Mouse (Mus musculus): ENCODE results near the gene Hrh1.

Hrh1 gene

DNA sequence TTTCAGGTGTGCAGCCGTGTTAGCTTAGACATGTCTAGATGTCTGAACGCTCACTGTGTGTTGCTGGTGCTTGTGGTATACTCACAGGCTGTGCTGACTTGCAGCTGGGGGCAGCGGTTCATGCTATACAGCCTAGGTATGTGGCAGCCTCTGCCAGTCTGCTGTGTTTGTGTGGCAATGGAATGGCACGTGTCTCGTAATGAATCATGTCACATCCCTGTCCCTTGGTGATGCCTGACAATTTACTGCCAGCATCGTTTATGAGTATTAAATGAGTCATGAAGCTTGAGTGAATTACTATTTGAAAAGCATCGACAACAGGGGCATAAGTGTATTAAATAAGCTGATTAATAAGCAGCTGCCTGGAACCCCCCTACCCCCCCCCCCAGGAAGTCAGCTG lies 9.3 kb downstream of the Hrh1 start:
- no peak for DNase-seq

DNA sequence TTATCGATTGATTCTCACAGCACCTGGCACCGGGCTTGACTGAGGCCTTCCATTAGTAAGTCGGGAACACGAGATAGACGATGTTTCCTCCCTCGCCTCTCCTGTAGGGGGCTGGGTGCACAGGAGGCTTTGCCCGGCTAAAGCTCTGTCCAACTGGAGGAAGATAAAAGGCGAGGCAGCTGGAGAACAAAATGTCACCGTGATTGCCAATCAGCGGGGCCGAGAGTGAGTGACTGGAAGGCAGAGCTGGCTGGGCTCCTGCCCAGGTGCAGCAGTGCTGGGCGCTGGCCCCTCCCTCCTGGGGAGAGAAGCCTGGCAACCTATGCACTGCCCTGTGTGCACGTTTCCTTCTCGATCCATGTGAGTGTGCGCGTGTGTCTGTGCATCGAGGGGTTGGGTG lies 10.5 kb downstream of the Hrh1 start:
- DNase-seq = no peak

DNA sequence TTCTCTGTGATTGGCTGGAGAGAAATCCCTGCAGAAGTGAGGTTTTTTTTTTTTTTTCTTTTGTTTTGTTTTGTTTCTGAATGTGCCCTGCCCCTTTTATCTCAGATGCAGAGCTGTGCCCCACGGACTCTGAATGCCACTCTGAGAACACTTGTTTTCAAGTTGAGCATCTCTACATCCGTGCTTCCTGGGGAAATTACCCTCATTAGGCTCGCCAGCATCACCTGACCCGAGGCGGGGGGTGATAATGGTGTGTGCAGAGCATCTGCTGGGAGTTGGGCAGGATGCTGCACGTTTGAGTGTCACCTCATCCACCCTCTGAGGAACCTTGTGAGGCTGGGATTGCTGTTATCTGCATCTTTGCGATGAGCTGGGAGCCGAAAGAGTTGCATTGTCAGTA lies 14.2 kb downstream of the Hrh1 start:
- DNase-seq = no peak

DNA sequence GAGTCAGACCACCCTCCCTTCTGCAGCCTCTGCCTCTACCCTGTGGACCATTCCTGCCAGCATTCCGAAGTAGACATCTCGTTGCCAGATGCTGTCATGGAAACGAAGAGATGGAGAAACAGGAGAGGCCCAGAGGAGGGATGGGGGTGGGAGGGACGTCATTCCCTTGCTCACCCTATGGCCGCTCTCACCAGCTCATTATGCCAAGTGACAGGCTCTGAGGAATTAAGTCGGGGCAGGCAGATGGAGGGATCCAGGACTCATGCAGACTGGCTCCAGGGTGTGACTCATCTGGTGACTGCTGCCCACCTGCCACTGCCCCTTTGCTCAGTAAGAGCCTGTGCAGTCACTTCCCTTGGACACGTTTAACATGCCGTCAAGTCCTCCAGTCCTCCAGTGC lies 16.8 kb downstream of the Hrh1 start:
- no peak for DNase-seq

DNA sequence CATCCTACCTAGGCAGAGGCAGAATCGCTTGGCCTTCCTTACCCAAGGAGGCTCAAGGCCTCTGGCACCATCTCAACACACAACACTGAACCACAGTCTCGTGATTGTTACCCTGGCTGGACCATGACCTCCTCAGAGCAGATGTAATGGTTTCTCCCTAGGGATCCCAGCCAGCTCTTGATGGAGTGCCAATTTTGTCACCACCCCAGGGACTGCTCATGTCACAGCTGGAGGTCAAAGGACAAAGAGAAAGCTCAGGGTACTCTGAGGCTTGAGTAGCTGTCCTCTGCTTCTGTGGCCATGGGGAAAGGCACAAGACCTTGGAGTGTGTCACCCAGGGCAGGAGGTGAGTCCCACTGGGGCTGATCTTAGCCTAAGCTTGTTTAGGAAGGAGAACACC lies 20.3 kb downstream of the Hrh1 start:
- no peak for DNase-seq

DNA sequence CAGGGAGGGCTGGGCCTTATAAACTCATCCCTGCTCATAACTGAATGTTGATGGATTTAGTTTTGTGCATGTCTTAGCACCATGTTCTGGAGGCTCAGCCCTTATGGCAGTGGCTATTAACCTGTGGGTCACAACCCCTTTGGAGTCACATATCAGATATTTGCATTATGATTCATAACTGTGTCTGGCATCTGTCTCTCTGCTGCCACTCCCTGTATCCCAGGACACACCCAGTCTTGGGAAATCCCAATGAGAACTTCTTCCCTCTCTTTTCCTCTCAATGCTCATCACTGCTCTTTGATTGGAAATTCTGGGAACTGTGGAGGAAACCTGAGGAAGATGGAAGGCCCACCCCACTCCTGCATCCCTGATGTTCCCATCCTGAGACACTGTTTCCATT lies 23.3 kb downstream of the Hrh1 start:
- no peak for DNase-seq

DNA sequence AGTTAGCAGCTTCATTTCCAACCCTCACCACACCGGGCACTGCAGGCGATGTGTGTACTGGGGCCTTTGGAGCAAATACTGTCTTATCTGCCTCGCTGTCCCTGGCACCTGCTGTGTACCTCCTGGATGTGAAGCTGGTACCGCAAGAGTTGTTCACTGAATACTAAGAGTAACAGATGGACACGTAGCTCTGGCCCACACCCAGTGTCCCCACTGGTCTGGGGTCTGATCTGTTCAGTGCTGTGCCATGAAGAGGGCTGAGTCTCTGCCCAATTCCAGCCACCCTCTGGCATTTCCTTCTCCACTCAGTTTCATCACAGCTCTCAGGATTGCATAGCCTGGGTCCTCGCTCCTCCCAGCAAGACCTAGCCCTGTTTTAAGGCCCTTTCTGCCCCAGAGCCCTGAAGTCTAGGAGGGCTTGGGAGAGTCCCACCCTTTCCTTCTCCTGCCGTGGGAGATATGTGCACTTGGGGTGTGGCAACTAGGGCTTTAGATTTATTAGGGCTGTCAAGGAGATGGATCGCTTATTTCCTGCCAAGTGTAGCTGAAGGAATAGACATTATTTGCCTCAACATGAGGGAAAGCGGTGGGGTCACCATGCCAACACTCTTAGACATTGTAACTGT lies 25.4 kb downstream of the Hrh1 start:
- no peak for DNase-seq

DNA sequence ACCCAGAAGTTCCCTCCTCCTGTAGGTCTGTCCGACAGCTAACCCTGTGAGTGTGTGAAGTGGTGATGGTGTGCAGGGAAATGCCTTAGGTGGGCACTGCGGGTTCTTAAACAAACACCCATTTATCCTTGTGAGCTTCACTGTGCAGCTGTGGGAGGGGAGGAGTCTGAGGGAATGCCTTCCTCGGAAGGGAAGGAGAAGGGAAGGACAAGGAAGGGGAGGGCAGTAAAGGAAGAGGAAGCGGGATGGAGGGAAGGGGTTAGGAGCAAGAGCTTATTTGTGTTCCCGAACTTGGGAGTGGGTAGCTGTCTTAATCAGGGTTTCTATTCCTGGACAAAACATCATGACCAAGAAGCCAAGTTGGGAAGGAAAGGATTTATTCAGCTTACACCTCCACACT lies 27.6 kb downstream of the Hrh1 start:
- DNase-seq = no peak

DNA sequence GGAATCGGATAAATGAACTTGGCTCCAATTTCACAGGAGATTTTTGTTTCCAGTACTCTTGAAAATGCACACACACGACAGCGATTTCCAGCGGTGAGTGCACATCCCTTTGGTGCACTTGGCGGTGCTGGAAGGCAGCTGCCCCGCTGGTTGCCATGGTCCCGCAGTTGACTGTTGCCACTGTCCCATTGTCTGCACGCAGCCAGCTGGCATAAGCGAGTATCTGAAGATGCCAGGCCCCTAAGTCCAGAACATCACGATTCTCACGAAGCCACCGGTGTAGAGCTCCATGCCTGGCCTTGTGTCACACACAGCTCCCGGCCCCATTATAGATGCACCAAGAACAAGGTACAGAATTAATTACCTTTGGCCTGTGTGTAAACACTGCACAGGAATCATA lies 29.9 kb downstream of the Hrh1 start:
- no peak for DNase-seq

DNA sequence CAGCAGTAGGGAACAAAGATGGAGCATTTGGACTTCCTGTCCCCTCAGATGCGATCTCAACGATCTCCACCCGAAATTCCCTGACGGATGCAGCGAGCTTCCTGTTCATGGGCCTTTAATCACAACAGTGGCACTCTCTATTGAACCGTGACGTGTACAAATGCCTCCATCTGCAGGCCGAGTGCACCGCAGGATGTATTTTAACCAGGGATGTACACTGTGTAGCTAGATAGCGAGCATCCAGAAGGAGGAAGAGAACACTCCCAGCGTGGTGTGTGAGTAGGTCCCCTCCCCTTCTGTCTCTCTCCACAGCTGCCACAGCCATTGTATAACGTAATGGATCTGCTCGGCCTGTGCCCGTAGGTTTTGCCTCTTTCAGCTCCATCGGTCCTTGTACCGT lies 31.1 kb downstream of the Hrh1 start:
- no peak for DNase-seq

DNA sequence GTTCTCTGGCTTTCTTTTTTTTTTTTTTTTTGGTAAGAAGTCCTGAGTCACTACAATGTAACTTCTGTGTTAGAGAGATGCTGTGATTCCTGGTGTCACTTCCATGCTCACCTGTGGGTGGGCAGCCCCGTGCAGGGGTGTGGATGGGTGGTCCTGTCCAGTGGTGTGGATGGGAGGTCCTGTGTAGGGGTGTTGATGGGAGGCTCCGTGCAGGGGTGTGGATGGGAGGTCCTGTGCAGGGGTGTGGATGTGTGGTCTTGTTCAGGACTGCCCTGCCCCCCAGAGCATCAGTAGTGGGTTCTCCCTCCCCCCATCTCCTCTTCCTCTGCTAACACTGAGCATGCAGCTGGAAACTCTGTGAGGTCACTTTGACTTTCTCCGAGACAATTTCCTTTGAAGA lies 34.9 kb downstream of the Hrh1 start:
- DNase-seq = no peak

DNA sequence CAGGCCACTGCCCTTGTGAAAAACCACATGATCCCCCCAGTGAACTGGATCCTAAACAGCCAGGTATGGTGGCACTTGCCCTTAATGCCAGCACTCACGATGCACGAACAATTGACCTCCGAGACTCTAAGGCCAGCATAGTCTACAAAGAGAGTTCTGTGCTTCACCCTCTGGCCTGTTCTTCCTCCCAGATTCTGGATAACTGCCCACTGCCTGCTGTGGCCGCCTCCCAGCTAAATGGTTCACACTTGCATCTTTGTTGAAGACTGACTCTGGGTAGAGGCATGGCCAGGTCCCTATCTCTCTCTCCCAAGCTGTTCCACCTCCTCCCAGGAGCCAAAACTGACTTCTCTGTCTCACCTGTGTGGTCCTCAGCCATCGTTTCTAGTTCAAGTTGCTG lies 36.8 kb downstream of the Hrh1 start:
- DNase-seq = no peak

DNA sequence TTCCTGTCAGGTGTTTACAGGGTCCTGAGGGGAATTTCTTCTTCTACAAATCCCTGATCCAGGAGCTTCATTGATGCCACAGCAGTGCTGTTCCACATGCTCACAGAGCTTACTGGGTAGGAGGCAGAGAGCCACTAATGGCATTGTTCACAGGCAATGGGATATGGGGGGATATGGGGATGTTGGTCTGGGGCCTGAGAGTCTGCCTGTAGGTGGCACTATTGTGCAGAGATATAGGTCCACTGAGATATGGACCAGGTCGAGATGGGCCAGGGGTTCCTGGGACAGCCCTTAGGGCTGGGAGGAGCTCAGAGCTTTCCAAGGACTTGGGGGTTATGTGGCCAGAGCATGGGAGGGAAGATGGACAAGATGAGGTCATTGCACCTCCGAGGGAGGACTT lies 42.6 kb downstream of the Hrh1 start:
- no peak for DNase-seq

DNA sequence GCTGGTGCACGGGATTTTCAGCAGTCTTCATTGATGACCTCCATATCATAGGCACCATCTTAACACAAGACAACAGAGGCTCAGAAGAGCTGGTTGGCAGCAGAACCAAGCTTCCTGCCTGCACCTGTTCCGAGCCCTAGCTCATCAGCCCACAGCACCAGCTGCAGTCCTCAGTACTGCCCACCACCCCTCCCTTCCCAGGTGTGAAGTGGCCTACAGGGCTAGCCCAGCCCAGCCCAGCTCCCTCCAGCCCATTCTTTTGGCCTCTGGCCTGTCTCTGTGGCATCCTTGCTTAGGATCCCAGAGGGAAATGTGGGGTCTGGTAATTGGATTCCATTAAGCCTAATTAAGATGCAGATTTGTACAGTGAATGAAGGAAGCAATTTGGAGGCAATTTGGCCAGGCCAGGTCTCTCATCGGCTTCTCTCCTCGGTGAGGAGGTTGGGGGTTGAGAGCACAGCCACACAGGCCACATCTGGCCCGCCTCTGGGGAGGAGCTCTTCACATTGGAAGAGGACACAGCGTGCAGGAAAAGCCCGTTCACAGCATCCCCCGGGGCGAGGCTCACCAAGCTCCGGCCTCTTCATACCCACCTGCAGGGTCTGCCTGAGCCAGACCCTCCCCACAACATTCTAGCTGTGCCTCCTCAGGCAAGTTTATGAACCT lies 43.2 kb downstream of the Hrh1 start:
- no peak for DNase-seq

DNA sequence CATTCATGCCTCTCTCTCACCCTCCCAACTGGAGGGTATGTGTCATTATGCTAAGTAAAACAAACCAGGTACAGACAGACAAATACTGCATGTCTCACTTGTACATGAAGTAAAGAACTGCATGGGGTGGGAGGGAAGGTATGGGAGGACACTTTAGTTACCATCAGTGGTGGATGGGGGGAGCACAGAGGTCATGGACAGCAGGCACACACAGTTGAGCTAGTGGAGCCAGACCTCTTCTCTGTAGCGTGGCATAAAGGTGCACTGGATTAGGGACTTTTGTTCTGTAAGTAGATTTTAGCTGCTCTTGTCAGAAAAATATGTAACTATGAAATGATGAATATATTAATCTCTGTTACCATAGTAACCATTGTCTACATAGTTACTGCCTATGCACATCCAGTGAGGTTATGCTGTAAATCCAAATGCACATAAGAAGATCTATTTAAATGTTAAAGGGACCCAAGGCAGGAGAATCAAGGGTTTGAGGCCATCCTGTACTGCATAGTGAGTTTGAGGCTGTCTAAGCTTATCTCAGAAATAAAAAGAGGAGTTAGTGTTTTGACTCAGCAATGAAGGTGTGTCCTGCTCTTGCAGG lies 46.6 kb downstream of the Hrh1 start:
- no peak for DNase-seq

DNA sequence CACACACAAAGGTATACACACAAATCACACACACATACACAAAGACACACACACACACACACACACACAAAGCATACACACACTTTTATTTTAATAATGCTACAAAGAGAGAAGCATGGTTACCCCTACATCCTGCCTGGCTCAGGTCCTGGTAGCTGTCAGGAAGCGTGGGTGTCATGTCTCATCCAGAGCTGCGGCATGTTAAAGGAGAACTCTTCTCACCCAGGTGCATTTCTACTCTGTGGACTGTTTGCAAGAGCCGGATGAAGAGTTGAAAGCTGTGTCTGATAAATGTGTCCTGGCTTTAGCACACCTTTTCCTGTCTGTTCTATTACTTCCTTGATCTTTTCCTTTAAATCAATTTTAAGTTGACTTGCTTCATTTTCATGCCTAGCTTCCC lies 47.2 kb downstream of the Hrh1 start:
- DNase-seq = no peak

DNA sequence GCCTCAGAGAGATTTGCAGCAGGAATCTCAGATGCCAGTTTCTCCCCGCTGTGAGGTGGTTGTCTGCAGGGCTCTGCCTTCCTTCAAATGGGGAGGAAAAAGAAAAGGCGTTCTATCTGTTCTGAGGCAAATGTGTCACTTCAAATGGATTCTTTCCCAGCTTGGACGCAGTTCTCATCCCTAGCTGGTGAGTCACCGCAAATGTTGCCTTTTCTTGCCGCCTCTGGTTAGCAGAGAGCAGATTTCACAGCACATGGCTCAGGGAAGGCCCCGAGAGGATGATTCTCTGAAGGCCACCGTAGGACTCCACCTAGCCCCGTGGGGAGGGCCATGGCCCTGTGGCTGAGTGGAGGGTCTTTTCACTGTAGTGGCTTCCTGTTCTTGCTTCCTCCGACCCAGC lies 51.2 kb downstream of the Hrh1 start:
- no peak for DNase-seq

DNA sequence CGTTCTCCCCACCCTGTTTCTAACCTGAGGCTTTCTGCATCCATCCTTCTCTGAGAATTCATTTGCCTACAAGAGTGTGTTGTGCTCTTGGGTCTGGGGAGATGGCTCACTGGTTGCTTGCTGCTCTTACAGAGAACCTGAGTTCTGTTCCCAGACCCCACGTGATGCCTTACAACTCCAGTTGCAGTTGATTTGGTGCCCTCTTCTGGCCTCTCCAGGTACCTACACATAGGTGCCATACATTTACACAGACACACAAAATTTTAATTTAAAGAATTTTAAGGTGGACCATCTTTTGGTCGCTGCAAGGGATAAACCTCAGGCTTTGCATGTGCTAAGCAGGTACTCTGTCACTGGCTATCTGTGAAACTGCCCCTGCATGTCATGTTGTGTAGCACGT lies 57.5 kb downstream of the Hrh1 start:
- no peak for DNase-seq

DNA sequence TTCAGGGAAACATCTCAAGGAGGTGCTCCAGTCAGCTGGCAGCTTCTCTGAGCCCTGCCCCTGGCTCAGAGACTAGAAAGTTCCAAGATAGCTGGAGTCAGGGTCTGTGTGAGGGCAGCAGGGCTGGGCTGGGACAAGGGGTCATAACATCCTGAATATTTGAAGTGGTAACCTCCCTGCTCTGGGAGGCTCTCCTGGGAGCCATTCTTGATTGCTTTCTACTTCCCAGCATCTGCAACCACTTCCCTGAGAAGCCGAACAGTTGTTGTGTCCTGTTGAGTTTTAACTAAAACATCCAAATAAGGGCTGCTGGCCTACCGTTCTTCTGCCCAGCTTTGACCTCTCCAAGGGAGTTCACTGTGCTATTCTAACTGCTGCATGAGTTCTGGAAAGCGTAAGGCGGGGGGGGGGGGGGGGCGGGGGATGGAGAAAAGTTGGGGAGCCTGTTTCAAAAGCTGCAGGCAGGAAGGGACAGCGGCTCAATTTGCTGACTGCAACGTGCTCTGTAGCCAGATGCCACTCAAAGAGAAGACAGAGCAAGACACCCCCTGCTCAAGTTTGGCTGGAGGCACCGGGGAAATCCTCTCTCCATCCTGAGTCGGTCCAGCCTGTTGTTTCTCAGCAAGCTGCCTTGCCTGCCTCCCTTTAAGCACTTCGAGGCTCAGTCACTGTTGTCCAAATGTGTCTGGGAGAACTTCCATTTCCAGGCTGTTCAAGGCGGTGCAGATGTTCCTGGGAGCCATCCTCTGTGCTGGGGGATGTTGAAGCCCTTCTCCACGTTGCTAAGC lies 58.7 kb downstream of the Hrh1 start:
- no peak for DNase-seq

DNA sequence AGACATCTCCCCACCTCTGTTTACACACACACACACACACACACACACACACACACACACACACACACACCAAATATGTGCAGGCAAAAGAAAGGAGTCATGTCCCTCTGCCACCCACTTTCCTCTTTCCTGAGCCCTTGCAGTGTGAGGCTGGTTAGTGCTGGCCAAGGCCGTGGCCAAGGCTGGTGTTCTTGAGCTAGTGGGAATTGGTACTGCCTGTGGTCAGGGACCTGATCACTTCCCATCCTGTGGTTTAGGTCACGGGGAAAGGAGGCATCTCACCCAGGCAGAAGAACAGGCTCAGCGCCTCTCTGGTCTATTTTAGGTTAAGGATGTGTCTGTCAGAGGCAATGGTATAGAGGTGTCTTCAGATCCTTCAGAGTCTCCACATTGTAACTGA lies 59.6 kb downstream of the Hrh1 start:
- no peak for DNase-seq

DNA sequence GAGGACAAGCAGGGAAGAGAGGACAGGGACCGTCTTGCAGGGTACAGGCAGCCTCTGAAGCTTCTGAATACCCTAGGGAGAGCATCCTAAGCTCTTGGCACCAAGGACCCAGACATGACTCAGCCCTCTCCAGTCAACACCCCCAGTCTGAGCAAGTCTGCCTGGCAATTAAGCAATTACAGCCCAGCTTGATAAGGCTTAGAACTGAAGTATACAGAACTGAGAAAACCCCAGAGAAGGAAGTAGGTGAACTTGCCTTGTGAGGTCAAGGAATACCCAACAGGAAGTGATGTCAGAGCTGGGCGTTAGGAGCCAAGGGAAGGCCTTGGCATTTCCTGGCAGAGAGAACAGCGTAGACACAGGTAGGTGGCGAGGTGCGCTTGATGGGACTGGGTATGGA lies 60.5 kb downstream of the Hrh1 start:
- no peak for DNase-seq

DNA sequence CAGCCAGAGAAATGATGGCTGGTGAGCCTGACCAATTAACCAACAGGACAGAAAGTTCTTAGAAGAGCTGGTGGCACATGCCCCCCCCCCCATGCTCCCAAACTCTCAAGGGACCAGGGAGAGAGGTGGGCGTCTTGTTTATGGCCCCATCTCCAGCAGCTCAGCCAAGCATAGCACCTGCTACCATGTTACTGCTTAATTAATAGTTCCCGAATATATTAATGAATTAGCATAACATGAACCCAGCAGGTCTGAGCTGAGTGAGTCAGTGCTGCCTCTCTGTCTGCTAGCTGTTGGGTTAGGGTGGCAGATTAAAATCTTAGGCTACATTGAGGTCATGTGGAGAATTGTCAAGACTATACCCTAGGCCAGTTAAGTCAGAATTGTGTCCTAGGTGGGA lies 62.2 kb downstream of the Hrh1 start:
- DNase-seq = no peak

DNA sequence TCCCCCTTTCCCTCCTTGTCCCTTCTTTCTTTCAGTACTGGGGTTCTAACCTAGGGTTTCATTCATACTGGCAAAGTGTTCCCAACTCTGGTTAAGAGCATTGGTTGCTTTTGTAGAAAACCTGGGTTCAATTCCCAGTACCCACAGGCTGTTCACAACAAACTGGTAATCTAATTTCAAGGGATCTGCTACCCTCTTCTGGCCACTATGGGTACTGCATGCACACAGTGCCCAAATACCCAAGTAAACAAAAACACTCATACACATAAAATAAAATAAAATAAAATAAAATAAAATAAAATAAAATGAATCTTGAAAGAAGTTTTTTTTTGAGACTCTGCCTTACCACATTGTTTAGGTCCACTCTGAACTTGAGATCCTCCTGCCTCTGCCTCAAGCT lies 63.8 kb downstream of the Hrh1 start:
- DNase-seq = peak in 1 of 2 experiments; percentile 20

DNA sequence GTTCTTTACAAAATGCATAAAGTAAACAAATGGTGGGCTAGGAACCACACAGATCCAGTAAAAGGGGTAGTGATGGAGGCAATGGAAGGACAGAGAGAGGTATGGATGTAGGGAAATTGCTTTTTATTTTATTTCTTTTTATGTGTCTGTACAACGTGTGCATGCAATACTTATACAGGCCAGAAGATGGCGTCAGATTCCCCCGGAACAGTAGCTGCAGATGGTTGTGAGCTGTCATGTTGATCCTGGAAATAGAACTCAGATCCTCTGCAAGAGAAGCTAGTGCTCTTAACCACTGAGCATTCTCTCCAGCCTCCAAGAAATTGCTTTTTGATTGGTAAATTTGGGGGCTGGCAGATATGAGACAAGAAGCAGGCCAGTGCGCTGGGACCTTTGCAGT lies 65.0 kb downstream of the Hrh1 start:
- peak in 1 of 2 experiments; percentile 31 for DNase-seq

Data from cerebellum, postnatal 25 days (tissue).